Mouse (Mus musculus) heart, postnatal 0 days (tissue): ENCODE results near the gene Zdhhc5. TPM values are rescaled to one million over a fixed set of nuclear protein-coding genes. Genes with fewer than 3 reads are reported as not detected.

Experiments
- ATAC-seq: fragments of 200-750 bp; cut with Nextera tagmentation; 2 replicates; pipeline ENCODE4 v1.8.0; 2017; ENCODE audit warnings: low read depth, moderate number of reproducible peaks, moderate library complexity; ENCODE audit not compliant: insufficient read depth
- DNase-seq: peaks from one replicate; pipeline ENCODE4 v3.0.0-alpha.2; 2016; ENCODE audit warnings: low spot score
- H3K27ac ChIP-seq: fragments of 300-500 bp; sonication (generic); 2 replicates; pipeline ENCODE4 v1.5.1; 2014; ENCODE audit warnings: low read depth, mild to moderate bottlenecking
- H3K27me3 ChIP-seq: fragments of 300-500 bp; sonication (generic); 2 replicates; pipeline ENCODE4 v1.6.1; 2014; ENCODE audit warnings: low read length, mixed read lengths; ENCODE audit not compliant: control insufficient read depth, insufficient read depth
- H3K36me3 ChIP-seq: fragments of 300-500 bp; sonication (generic); replicated peaks from 2 replicates; pipeline ENCODE4 v1.6.1; 2014; ENCODE audit warnings: low read length, mixed read lengths; ENCODE audit not compliant: control insufficient read depth, insufficient read depth
- H3K4me1 ChIP-seq: fragments of 300-500 bp; sonication (generic); 2 replicates; pipeline ENCODE4 v1.6.1; 2014; ENCODE audit warnings: antibody characterized with exemption; ENCODE audit not compliant: control insufficient read depth, insufficient read depth
- H3K4me2 ChIP-seq: fragments of 300-500 bp; sonication (generic); 2 replicates; pipeline ENCODE4 v1.6.1; 2014; ENCODE audit warnings: low read depth, mild to moderate bottlenecking, low read length, moderate library complexity
- H3K4me3 ChIP-seq: fragments of 300-500 bp; sonication (generic); 2 replicates; pipeline ENCODE4 v1.5.1; 2014; ENCODE audit warnings: low read depth, low read length
- H3K9ac ChIP-seq: fragments of 300-500 bp; sonication (generic); replicated peaks from 2 replicates; pipeline ENCODE4 v1.6.1; 2014; ENCODE audit warnings: low read depth, low read length, mixed read lengths
- H3K9me3 ChIP-seq: fragments of 300-500 bp; sonication (generic); replicated peaks from 2 replicates; pipeline ENCODE4 v1.6.1; 2016; ENCODE audit warnings: low read length; ENCODE audit not compliant: control insufficient read depth
- CTCF ChIP-seq: IDR thresholded peaks from 2 replicates; pipeline ENCODE4 v1.5.1; 2016; ENCODE audit warnings: antibody characterized with exemption, control low read depth, low read depth
- EP300 ChIP-seq: IDR thresholded peaks from 2 replicates; pipeline ENCODE4 v1.6.1; 2016; ENCODE audit warnings: antibody characterized with exemption, low read depth
- WGBS: fragments of 180-500 bp; shearing (Covaris S2); extraction: QIAGEN DNeasy Blood & Tissue Kit; methylation state at CpG from one replicate; pipeline ENCODE4 v1.1.7; 2014; 5-methylcytosine and 5-hydroxymethylcytosine counted together
- polyA plus RNA-seq: library from polyadenylated mRNA; unstranded; fragments of >200 nt; fragmentation: Nextera tagmentation; extraction: Ambion mirVana; gene quantifications from 2 replicates; pipeline ENCODE4 v1.2.1, GENCODE M21; 2015
- total RNA-seq: library from RNA; depleted of rRNA; stranded (reverse); fragments of >200 nt; gene quantifications from 2 replicates; pipeline ENCODE4 v1.2.3, GENCODE M21; 2014; ENCODE audit warnings: low replicate concordance

Zdhhc5 gene
- total and polyA plus RNA-seq, 2 experiments from 2014 or later, result 20.5 to 46.5 TPM

GRCm38 (mm10) chr2:84688080-84688844, 26.7 kb downstream of the Zdhhc5 start:
- Histone ChIP-seq H3K36me3 (peaks cover 77% of the 10 kb centered on the region), H3K9me3 (no peaks in the 10 kb centered on the region), H3K27ac (no peak overlapping the region), H3K4me1 (no peaks in the 10 kb centered on the region), H3K4me2 (no peak overlapping the region), H3K4me3 (no peak overlapping the region), H3K27me3 (no peaks in the 10 kb centered on the region), H3K9ac (no peak overlapping the region)
- no peak for DNase-seq
- WGBS, result 71% methylated on average over 2 of the region's 2 CpGs
- TF ChIP-seq EP300, result no peak
- no peak for TF ChIP-seq CTCF
- no peak for ATAC-seq

- Histone ChIP-seq H3K27ac (no peak overlapping the region), H3K4me2 (no peak overlapping the region)
- DNase-seq, result no peak
Measured at GRCm38 (mm10) chr2:84682605-84683183, 32.3 kb downstream of the Zdhhc5 start.

GRCm38 (mm10) chr2:84679016-84679415, 36.0 kb downstream of the Zdhhc5 start, which contains the start of gene Tmx2:
TSS of gene Tmx2 (minus strand) at chr2:84679140.
- 12% methylated on average over 8 of the region's 8 CpGs for WGBS
- H3K27me3 ChIP-seq, result no peaks in the 10 kb centered on the region
- ATAC-seq (no peak), DNase-seq (no peak)
- H3K4me3 ChIP-seq, result peak within 1 kb of the TSS; percentile 90
- peaks cover 17% of the 10 kb centered on the region; the same call in 1 of the 2 replicates for H3K4me1 ChIP-seq
- H3K27ac ChIP-seq, result peak within 1 kb of the TSS; percentile 63; the same call in 1 of the 2 replicates
- H3K9ac ChIP-seq, result peak within 1 kb of the TSS; percentile 85
- peaks cover 25% of the 10 kb centered on the region for H3K36me3 ChIP-seq
- no peaks in the 10 kb centered on the region for H3K9me3 ChIP-seq
- peak within 1 kb of the TSS; percentile 92 for H3K4me2 ChIP-seq
- TF ChIP-seq CTCF (no peak), EP300 (no peak)

More at GRCm38 (mm10) chr2:84682605-84683183, 32.3 kb downstream of the Zdhhc5 start:
- H3K4me3 ChIP-seq, result no peak overlapping the region
- WGBS, result 26% methylated on average over 6 of the region's 6 CpGs
- no peaks in the 10 kb centered on the region for H3K27me3 ChIP-seq
- ATAC-seq, result no peak
- peaks cover 24% of the 10 kb centered on the region for H3K36me3 ChIP-seq
- H3K4me1 ChIP-seq, result peaks cover 9% of the 10 kb centered on the region; the same call in 1 of the 2 replicates
- H3K9me3 ChIP-seq, result no peaks in the 10 kb centered on the region
- H3K9ac ChIP-seq, result no peak overlapping the region
- TF ChIP-seq CTCF, result no peak
- no peak for TF ChIP-seq EP300

GRCm38 (mm10) chr2:84677968-84678880, 36.8 kb downstream of the Zdhhc5 start, which contains the start of the genes Gm28635 and Med19:
TSS of gene Gm28635 (minus strand) at chr2:84678041.
TSS of gene Med19 (plus strand) at chr2:84678402.
- Histone ChIP-seq H3K4me3 (peak within 1 kb of the TSS; percentile 90), H3K4me2 (peak within 1 kb of the TSS; percentile 92), H3K27ac (peak within 1 kb of the TSS; percentile 63), H3K9me3 (no peaks in the 10 kb centered on the region), H3K4me1 (peaks cover 17% of the 10 kb centered on the region; the same call in 1 of the 2 replicates), H3K9ac (peak within 1 kb of the TSS; percentile 85), H3K27me3 (no peaks in the 10 kb centered on the region), H3K36me3 (peaks cover 31% of the 10 kb centered on the region)
- TF ChIP-seq CTCF (no peak; the same call in 1 of the 2 replicates), EP300 (peak; percentile 71)
- ATAC-seq (peak; percentile 99), DNase-seq (peak; percentile 100)
- under 1% methylated on average over 44 of the region's 44 CpGs for WGBS
